Mouse (Mus musculus) embryonic facial prominence, embryonic 10.5 days (tissue): Measurements from ENCODE around the gene Myl6. TPM values are rescaled to one million over a fixed set of nuclear protein-coding genes. Genes with fewer than 3 reads are reported as not detected.

ENCODE experiments used
- DNase-seq: peaks from one replicate; pipeline ENCODE4 v3.0.0-alpha.2; 2017; ENCODE audit warnings: low spot score
- H3K27ac ChIP-seq: fragments of 300-500 bp; sonication (generic); replicated peaks from 2 replicates; pipeline ENCODE4 v1.5.1; 2016; ENCODE audit warnings: mild to moderate bottlenecking
- H3K27me3 ChIP-seq: fragments of 300-500 bp; sonication (generic); replicated peaks from 2 replicates; pipeline ENCODE4 v1.6.1; 2016; ENCODE audit warnings: low read depth, mild to moderate bottlenecking; ENCODE audit not compliant: poor library complexity, severe bottlenecking
- H3K36me3 ChIP-seq: fragments of 300-500 bp; sonication (generic); replicated peaks from 2 replicates; pipeline ENCODE4 v1.6.1; 2016; ENCODE audit warnings: mild to moderate bottlenecking, moderate library complexity
- H3K4me1 ChIP-seq: fragments of 300-500 bp; sonication (generic); 2 replicates; pipeline ENCODE4 v1.6.1; 2016
- H3K4me3 ChIP-seq: fragments of 300-500 bp; sonication (generic); 2 replicates; pipeline ENCODE4 v1.5.1; 2016; ENCODE audit warnings: mild to moderate bottlenecking, moderate library complexity
- H3K9me3 ChIP-seq: fragments of 300-500 bp; sonication (generic); 2 replicates; pipeline ENCODE4 v1.6.1; 2016; ENCODE audit warnings: mild to moderate bottlenecking
- WGBS: fragments of 180-500 bp; shearing (Covaris S2); methylation state at CpG from one replicate; pipeline ENCODE4 v1.1.7; 2016; 5-methylcytosine and 5-hydroxymethylcytosine counted together
- polyA plus RNA-seq: library from polyadenylated mRNA; unstranded; fragments of >200 nt; fragmentation: Nextera tagmentation; extraction: Ambion mirVana; gene quantifications from 2 replicates; pipeline ENCODE4 v1.2.1, GENCODE M21; 2016

The Myl6 gene
- 733 and 768 TPM in 2 replicates for polyA plus RNA-seq

DNA sequence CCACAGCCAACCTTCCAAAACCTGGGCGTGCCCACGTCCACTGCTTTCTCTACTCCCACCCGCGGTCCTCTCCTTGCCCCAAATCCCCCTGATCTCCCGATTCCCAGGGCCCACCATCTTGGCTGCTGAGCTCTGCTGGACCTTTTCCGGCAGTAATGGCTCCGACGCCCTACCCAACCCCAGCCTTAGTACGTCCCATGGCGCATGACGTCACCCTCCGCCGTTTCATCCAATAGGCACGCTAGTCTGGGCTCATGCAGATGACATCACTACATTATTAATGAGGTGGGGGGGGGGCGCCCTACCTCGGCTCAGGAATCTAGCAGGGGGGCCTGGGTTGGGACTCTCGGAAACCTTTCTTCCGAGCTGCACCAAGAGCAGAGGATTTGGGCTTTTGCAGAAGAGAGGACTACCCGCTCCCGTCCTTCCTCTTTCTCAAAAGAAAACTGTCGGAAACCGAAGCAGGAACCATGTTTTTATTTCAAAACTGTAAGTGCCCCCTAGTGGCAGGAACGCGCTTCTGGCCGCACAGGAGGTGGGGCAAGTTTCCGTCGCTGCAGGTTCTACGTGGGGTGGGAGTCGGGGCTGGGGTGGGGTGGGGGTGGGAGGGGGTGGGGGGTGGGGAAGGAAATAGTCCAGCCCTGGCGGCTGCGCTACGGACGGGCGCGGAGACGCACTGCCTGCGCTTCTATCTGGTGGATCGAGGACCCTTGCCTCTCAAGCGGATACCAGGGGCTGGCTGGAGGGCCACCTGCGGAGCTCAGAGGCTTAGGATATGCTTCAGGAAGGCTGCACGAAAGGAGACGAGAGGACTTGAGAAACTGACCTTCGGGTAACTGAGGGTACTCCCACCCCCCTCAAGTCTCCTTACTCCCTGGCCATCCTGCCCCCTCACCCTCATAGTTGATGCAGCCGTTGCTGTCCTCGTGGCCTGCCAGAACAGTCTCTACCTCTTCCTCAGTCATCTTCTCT lies at the start of gene Myl6:
Gene Myl6 (minus strand): TSS at position 451 of the 972 bp plus-strand sequence.
- peaks cover 61% of the 10 kb centered on the region for H3K4me1 ChIP-seq
- WGBS: under 1% methylated on average over 45 of the region's 45 CpGs

DNA sequence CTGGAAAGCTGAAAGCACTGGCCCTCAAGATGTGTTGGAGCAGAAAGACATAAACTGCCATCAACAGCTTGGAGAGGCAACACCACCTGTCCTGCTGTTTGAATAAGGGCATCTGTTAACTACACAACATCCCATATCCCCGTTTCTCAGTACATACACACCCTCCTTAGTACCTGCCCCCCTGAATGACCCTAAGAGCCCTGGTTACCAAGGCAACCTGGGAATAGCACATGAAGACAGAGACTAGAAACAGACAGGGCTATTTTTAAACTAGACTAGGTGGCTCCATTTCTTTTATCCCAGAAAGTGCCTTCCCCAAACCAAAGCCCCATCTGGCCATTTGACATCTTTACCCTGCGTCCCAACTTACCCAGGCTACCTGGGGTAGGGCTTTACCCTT lies 49.2 kb upstream of the Myl6 start:
- Histone ChIP-seq H3K27me3 (no peaks in the 10 kb centered on the region), H3K4me1 (peaks cover 28% of the 10 kb centered on the region), H3K27ac (no peak overlapping the region), H3K36me3 (peaks cover 54% of the 10 kb centered on the region), H3K9me3 (no peaks in the 10 kb centered on the region), H3K4me3 (no peak overlapping the region)
- 78% methylated on average over 2 of the region's 2 CpGs for WGBS
- DNase-seq: no peak

More for the DNA sequence above, at the start of gene Myl6:
- peak; percentile 98 for DNase-seq
- Histone ChIP-seq H3K36me3 (peaks cover 36% of the 10 kb centered on the region), H3K9me3 (no peaks in the 10 kb centered on the region), H3K27me3 (peaks cover 14% of the 10 kb centered on the region), H3K4me3 (peak within 1 kb of the TSS; percentile 88), H3K27ac (peak within 1 kb of the TSS; percentile 93)

DNA sequence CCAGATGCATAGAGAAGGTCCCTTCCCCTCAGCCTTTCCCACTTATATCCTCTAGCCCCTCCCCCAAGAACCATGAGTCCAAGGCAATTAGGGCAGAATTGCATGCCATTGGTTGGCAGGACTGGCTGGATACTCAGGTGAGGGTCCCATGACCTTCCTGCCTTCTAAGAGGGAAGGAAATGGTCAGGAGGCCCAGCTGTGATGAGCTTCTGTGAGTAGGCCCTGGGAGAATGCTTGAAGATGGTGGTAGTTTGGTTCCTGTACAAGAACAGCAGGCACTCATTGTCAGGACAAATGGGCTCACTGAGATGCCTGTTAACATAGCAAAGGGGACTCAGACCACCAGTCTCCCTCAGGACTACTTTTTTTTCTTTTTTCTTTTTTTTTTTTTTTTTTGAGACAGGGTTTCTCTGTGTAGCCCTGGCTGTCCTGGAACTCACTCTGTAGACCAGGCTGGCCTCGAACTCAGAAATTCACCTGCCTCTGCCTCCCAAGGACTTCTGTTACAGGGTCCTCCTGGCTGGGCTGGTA lies 44.5 kb upstream of the Myl6 start:
- Histone ChIP-seq H3K36me3 (peaks cover 26% of the 10 kb centered on the region), H3K4me3 (no peak overlapping the region), H3K27ac (no peak overlapping the region), H3K27me3 (0 out of 2 replicates have a peak, but pooled peaks cover 5% of the 10 kb centered on the region), H3K9me3 (no peaks in the 10 kb centered on the region), H3K4me1 (peaks cover 13% of the 10 kb centered on the region)
- no peak for DNase-seq
- 64% methylated on average over 1 of the region's 1 CpGs for WGBS

DNA sequence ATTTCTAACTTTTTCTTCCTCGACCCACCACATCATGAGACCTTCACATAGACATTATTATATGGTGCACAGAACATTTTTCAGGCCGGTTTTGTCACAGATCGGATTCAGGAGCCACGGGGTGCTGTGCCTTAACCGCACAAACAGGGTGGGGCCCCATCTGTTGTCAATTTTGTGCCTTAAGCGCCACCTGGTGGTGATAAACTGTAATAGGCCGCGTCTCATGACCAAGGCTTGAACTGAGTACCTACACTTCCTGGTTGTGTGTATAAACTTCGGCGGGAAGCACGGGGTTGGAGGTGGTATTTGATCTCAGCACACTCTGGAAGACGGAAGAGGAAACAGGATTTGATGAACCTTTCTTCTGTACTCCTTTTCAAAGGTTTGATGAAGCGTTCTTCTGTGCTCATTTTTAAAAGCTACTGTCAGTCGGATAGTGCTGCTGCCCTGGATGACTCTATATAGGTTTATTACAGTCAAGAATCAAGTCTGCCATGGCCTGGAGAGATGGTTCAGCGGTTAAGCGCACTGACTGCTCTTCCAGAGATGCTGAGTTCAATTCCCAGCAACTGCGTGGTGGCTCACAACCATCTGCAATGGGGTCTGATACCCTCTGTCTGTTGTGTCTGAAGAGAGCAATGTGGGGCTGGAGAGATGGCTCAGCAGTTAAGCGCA lies 42.5 kb upstream of the Myl6 start:
- Histone ChIP-seq H3K4me3 (peak overlapping the region; percentile 40), H3K27me3 (0 out of 2 replicates have a peak, but pooled peaks cover 5% of the 10 kb centered on the region), H3K27ac (peak overlapping the region; percentile 61), H3K9me3 (no peaks in the 10 kb centered on the region), H3K4me1 (peaks cover 13% of the 10 kb centered on the region), H3K36me3 (peaks cover 6% of the 10 kb centered on the region)
- WGBS: 17% methylated on average over 18 of the region's 18 CpGs
- peak; percentile 88 for DNase-seq

DNA sequence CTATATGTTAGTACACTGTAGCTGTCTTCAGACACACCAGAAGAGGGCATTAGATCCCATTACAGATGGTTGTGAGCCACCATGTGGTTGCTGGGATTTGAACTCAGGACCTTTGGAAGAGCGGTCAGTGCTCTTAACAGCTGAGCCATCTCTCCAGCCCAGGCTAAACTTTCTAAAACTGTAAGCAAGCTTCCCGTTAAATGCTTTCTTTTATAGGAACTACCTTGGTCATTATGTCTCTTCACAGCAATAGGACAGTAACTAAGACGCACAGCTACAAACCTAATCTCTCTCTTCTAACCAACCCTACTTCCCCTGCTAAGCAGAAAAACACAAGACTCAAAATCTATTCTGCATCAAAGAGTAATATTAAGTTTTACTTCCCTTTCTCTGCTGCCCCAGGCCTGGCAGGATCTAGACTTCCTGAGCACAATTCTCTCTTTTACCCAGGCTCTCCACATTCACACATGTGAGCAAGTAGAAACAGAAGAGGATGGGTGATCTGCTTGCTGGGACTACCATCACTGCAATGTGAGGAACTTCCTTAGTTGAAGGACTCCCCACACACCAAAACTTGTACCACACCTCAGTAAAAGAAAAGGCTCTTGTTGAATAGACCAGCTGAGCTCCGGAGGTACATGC lies 41.8 kb upstream of the Myl6 start:
- Histone ChIP-seq H3K4me3 (peak overlapping the region; percentile 40), H3K27ac (peak overlapping the region; percentile 36), H3K36me3 (no peaks in the 10 kb centered on the region; the same call in 1 of the 2 replicates), H3K27me3 (0 out of 2 replicates have a peak, but pooled peaks cover 5% of the 10 kb centered on the region), H3K9me3 (no peaks in the 10 kb centered on the region), H3K4me1 (peaks cover 13% of the 10 kb centered on the region)
- no peak for DNase-seq
- 74% methylated on average over 4 of the region's 4 CpGs for WGBS

DNA sequence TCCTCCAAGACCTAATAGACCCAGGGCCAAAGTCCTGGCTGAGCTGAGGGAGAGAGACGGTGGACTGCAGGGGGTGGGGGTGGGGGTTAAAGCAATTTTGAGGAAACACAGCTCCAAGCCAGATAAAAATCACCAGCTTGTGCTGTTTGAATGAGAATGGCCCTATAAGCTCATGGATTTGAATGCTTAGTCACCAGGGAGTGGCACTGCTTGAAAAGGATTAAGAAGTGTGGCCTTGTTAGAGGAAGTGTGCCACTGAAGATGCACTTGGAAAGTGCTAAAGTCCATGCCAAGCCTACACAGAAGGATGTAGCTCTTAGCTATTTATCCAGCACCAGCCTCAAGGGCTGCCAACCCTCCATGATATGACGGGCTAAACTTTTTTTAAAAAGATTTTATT lies 41.3 kb upstream of the Myl6 start:
- Histone ChIP-seq H3K27ac (no peak overlapping the region), H3K4me1 (peaks cover 13% of the 10 kb centered on the region), H3K4me3 (no peak overlapping the region), H3K27me3 (0 out of 2 replicates have a peak, but pooled peaks cover 5% of the 10 kb centered on the region), H3K9me3 (no peaks in the 10 kb centered on the region), H3K36me3 (no peaks in the 10 kb centered on the region)
- DNase-seq: no peak
- WGBS: 83% methylated on average over 2 of the region's 2 CpGs

DNA sequence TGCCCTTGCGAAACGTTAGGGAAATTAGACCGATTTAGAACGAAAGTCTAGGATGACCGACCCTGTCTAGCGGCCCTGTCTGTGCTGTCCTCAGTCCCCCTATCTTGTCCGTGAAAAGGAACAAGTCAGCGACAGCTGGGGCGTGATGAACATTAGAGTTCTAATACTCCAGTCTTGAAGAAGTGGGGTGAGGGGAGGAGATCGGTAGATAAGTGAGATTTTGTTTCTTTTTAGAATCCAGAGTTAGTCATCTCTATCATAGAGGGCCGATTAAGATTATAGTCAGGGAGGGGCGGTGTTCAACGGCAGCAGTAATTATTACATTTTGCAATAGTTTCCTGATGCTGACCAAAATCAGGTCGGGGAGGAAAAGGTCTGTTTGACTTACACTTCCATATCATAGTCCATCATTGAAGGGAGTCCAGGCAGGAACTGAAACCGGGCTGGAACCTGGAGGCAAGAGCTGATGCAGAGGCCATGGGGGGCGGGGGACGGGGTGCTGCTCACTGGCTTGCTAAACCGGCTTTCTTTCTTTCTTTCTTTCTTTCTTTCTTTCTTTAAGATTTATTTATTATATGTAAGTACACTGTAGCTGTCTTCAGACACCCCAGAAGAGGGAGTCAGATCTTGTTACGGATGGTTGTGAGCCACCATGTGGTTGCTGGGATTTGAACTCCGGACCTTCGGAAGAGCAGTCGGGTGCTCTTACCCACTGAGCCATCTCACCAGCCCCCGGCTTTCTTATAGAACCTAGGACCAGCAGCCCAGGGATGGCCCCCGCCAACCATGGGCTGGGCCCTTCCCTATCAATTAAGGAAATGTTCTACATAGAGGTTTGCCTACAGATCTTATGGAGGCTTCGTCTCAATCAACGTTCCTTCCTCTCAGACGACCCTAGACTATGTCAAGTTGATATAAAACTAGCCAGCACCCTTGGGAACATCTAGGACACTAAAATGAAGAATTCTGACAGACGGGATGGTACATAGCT lies 32.7 kb upstream of the Myl6 start:
- Histone ChIP-seq H3K27me3 (peaks cover 77% of the 10 kb centered on the region), H3K4me1 (peaks cover 29% of the 10 kb centered on the region), H3K9me3 (no peaks in the 10 kb centered on the region), H3K4me3 (peak overlapping the region; percentile 88), H3K27ac (no peak overlapping the region; the same call in 1 of the 2 replicates), H3K36me3 (peaks cover 4% of the 10 kb centered on the region; the same call in 1 of the 2 replicates)
- no peak for DNase-seq
- WGBS: 29% methylated on average over 28 of the region's 28 CpGs

DNA sequence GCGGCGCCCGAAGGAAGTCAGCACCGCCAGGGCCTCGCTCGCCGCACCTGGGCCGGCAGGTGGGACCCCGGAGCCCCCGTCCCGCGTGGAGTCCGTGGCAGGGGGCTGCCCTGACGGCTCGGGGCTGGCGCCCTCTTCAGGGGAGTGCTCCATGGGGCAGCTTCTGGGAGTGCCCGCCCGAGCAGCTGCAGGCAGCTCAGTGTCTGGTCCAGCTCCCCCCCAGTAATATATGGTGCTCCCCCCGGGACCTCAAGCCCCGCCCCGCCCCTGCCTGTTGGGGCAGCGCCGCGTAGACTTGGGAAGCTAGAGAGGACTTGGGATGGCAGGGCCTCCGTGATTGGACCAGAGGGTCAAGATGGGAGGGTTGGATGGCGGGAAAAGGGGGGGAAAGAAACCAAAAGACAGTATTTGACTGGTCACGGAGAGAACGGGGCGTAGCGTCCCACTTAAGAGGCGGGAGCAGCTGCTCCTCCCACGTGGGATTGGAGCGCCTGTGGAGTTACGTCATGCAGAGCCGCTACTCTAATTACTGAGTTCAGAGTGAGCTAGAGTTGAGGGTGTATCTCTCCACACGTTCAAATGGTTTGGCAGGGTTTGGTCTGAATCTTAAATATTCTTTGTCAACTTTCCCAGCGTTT lies 31.8 kb upstream of the Myl6 start, which contains the start of gene Esyt1:
Gene Esyt1 (minus strand): TSS at position 201 of the 638 bp plus-strand sequence.
- Histone ChIP-seq H3K4me1 (peaks cover 29% of the 10 kb centered on the region), H3K27ac (peak within 1 kb of the TSS; percentile 81), H3K27me3 (peaks cover 86% of the 10 kb centered on the region), H3K36me3 (peaks cover 11% of the 10 kb centered on the region; the same call in 1 of the 2 replicates), H3K4me3 (peak within 1 kb of the TSS; percentile 88), H3K9me3 (no peaks in the 10 kb centered on the region)
- DNase-seq: peak; percentile 94
- 1% methylated on average over 37 of the region's 37 CpGs for WGBS

DNA sequence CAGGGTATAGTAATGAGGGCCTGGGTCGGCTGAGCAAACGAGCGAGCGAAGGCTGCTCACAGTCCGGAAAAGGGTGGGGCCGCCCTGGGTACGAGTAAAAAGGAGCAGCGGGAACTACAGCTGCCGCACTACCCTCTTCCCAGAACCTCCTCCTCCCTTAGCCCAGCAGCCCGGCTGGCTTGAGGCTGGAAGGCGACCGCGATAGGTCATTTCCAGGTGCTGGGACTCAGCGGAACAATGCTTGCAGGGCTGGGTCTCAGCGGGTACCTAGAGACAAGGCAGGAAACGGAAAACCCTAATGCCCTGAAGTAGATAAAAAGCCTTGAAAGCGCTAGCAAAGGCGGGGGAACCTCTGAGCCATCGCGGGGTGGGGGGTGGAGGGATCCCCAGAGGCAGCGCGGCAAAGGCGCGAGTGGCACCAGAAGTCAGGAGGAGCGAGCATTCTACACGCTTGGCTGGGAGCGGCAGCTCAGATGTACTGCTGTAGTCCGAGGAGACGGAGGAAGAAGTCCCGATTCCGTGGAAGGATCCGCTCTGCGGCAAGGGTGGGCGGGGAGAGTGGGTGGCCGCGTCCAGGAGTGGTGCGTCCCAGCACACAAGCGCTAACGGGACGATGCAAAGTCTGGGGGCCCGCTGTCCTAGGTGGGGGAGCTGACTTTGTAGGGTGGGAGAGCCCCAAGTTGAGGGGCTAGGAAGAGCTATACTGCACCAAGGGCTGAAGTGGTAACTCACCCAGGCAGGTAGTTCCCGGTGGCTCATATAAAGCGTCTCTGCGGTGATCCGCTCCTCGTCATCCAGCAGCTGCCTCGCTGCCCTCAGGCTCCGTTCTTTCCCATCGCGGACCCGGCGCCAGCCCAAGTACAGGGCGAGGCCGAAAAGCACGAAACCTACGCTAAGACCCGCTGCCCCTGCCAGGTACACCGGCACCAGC lies 31.1 kb upstream of the Myl6 start:
- peak; percentile 70 for DNase-seq
- Histone ChIP-seq H3K9me3 (no peaks in the 10 kb centered on the region), H3K27me3 (peaks cover 93% of the 10 kb centered on the region), H3K4me3 (peak overlapping the region; percentile 88), H3K36me3 (peaks cover 17% of the 10 kb centered on the region; the same call in 1 of the 2 replicates), H3K27ac (peak overlapping the region; percentile 81), H3K4me1 (peaks cover 29% of the 10 kb centered on the region)
- WGBS: under 1% methylated on average over 58 of the region's 58 CpGs
